Mouse (Mus musculus): ENCODE measurements at regions not wholly inside any gene's neighbourhood (a gene's known extent, or its start where the extent isn't known, plus 50 kb on each side); places are given as distances from the start of the nearest gene placed in this dataset.

DNA sequence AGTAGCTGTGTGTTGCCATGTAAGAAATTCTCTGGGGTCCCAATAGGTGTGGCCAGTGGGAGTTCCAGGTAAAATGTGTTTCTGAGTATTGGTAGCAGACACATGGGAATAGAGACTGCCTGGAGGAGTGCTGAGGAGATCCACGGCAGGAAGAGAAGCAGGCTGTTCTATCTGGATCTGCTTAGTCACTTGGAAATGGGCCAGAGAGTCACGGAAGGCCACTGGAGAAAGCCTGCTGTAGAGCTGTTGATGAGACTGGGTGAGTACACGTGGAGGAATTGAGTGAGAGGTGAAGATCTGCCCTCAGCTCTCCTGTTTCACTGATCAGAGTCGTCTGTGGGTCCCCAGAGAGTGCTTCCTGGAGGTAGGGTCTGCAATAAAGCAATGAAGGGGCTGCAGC lies 120.2 kb downstream of the Tm4sf1 start:
- H3K27ac ChIP-seq (replicated peaks; ENCODE audit: insufficient read depth, low read depth, low read length) = no peak overlapping the region
- no peak overlapping the region for H3K9ac ChIP-seq (ENCODE audit: low read depth, low read length)
- no peak for DNase-seq (ENCODE audit: extremely low read depth, low read depth, low spot score)
- H3K79me2 ChIP-seq (ENCODE audit: control insufficient read depth, insufficient read depth, low read length) = no peaks in the 10 kb centered on the region
- H3K4me3 ChIP-seq (ENCODE audit: insufficient read depth, low read depth, low read length) = no peak overlapping the region
- no peaks in the 10 kb centered on the region for H3K27me3 ChIP-seq (ENCODE audit: control insufficient read depth, insufficient read depth, low read length)
- H3K4me1 ChIP-seq (ENCODE audit: control insufficient read depth, insufficient read depth, low read length) = no peaks in the 10 kb centered on the region
- 54% methylated on average over 4 of the region's 4 CpGs for WGBS
- H3K36me3 ChIP-seq (ENCODE audit: control insufficient read depth, insufficient read depth, low read length) = no peaks in the 10 kb centered on the region
- no peak for TF ChIP-seq CTCF (IDR thresholded peaks at IDR 0.05; ENCODE audit: low read depth, low read length)
- TF ChIP-seq POLR2A (IDR thresholded peaks at IDR 0.05; ENCODE audit: extremely low read depth, insufficient read depth, low read length) = no peak

- Histone ChIP-seq H3K79me2 (ENCODE audit: control insufficient read depth, insufficient read depth, low read length) (no peaks in the 10 kb centered on the region), H3K27me3 (ENCODE audit: control insufficient read depth, insufficient read depth, low read length) (no peaks in the 10 kb centered on the region), H3K4me3 (ENCODE audit: insufficient read depth, low read depth, low read length) (no peak overlapping the region), H3K27ac (replicated peaks; ENCODE audit: insufficient read depth, low read depth, low read length) (no peak overlapping the region), H3K36me3 (ENCODE audit: control insufficient read depth, insufficient read depth, low read length) (no peaks in the 10 kb centered on the region), H3K9ac (ENCODE audit: low read depth, low read length) (no peak overlapping the region), H3K4me1 (ENCODE audit: control insufficient read depth, insufficient read depth, low read length) (no peaks in the 10 kb centered on the region)
- WGBS = 65% methylated on average over 4 of the region's 4 CpGs
- no peak for TF ChIP-seq POLR2A (IDR thresholded peaks at IDR 0.05; ENCODE audit: extremely low read depth, insufficient read depth, low read length)
- no peak for TF ChIP-seq CTCF (IDR thresholded peaks at IDR 0.05; ENCODE audit: low read depth, low read length)
- no peak for DNase-seq (ENCODE audit: extremely low read depth, low read depth, low spot score)
Measured at GRCm38 (mm10) chr3:57153177-57153948, 148.4 kb downstream of the Tm4sf1 start.

- no peaks in the 10 kb centered on the region for H3K79me2 ChIP-seq (ENCODE audit: control insufficient read depth, insufficient read depth, low read length)
- H3K36me3 ChIP-seq (ENCODE audit: control insufficient read depth, insufficient read depth, low read length) = no peaks in the 10 kb centered on the region
- no peaks in the 10 kb centered on the region for H3K4me1 ChIP-seq (ENCODE audit: control insufficient read depth, insufficient read depth, low read length)
- no peaks in the 10 kb centered on the region for H3K27me3 ChIP-seq (ENCODE audit: control insufficient read depth, insufficient read depth, low read length)
- TF ChIP-seq POLR2A (IDR thresholded peaks at IDR 0.05; ENCODE audit: extremely low read depth, insufficient read depth, low read length) = no peak
- no peak for TF ChIP-seq CTCF (IDR thresholded peaks at IDR 0.05; ENCODE audit: low read depth, low read length)
- DNase-seq (ENCODE audit: extremely low read depth, low read depth, low spot score) = no peak
- H3K4me3 ChIP-seq (ENCODE audit: insufficient read depth, low read depth, low read length) = no peak overlapping the region
- no peak overlapping the region for H3K27ac ChIP-seq (replicated peaks; ENCODE audit: insufficient read depth, low read depth, low read length)
- WGBS = 87% methylated on average over 3 of the region's 3 CpGs
- H3K9ac ChIP-seq (ENCODE audit: low read depth, low read length) = no peak overlapping the region
Measured at GRCm38 (mm10) chr3:57149156-57149555, 152.6 kb downstream of the Tm4sf1 start.

- Histone ChIP-seq H3K27me3 (ENCODE audit: control insufficient read depth, insufficient read depth, low read length) (no peaks in the 10 kb centered on the region), H3K9ac (ENCODE audit: low read depth, low read length) (no peak overlapping the region), H3K4me1 (ENCODE audit: control insufficient read depth, insufficient read depth, low read length) (no peaks in the 10 kb centered on the region), H3K36me3 (ENCODE audit: control insufficient read depth, insufficient read depth, low read length) (no peaks in the 10 kb centered on the region), H3K27ac (replicated peaks; ENCODE audit: insufficient read depth, low read depth, low read length) (no peak overlapping the region), H3K79me2 (ENCODE audit: control insufficient read depth, insufficient read depth, low read length) (no peaks in the 10 kb centered on the region), H3K4me3 (ENCODE audit: insufficient read depth, low read depth, low read length) (peak overlapping the region; percentile 49; the same call in 1 of the 2 replicates)
- peak; percentile 13 for DNase-seq (ENCODE audit: extremely low read depth, low read depth, low spot score)
- WGBS = 31% methylated on average over 24 of the region's 24 CpGs
- no peak for TF ChIP-seq POLR2A (IDR thresholded peaks at IDR 0.05; ENCODE audit: extremely low read depth, insufficient read depth, low read length)
- no peak for TF ChIP-seq CTCF (IDR thresholded peaks at IDR 0.05; ENCODE audit: low read depth, low read length)
Measured at GRCm38 (mm10) chr3:57136847-57137246, 164.9 kb downstream of the Tm4sf1 start.

GRCm38 (mm10) chr3:57128606-57129005 lies 173.2 kb downstream of the Tm4sf1 start:
- Histone ChIP-seq H3K27me3 (ENCODE audit: control insufficient read depth, insufficient read depth, low read length) (no peaks in the 10 kb centered on the region), H3K27ac (replicated peaks; ENCODE audit: insufficient read depth, low read depth, low read length) (no peak overlapping the region), H3K4me3 (ENCODE audit: insufficient read depth, low read depth, low read length) (no peak overlapping the region), H3K36me3 (ENCODE audit: control insufficient read depth, insufficient read depth, low read length) (no peaks in the 10 kb centered on the region), H3K4me1 (ENCODE audit: control insufficient read depth, insufficient read depth, low read length) (no peaks in the 10 kb centered on the region), H3K79me2 (ENCODE audit: control insufficient read depth, insufficient read depth, low read length) (no peaks in the 10 kb centered on the region), H3K9ac (ENCODE audit: low read depth, low read length) (no peak overlapping the region)
- 88% methylated on average over 2 of the region's 2 CpGs for WGBS
- TF ChIP-seq CTCF (IDR thresholded peaks at IDR 0.05; ENCODE audit: low read depth, low read length) (no peak), POLR2A (IDR thresholded peaks at IDR 0.05; ENCODE audit: extremely low read depth, insufficient read depth, low read length) (no peak)
- no peak for DNase-seq (ENCODE audit: extremely low read depth, low read depth, low spot score)

- Histone ChIP-seq H3K27me3 (ENCODE audit: control insufficient read depth, insufficient read depth, low read length) (no peaks in the 10 kb centered on the region), H3K4me3 (ENCODE audit: insufficient read depth, low read depth, low read length) (no peak overlapping the region), H3K4me1 (ENCODE audit: control insufficient read depth, insufficient read depth, low read length) (no peaks in the 10 kb centered on the region), H3K27ac (replicated peaks; ENCODE audit: insufficient read depth, low read depth, low read length) (no peak overlapping the region), H3K79me2 (ENCODE audit: control insufficient read depth, insufficient read depth, low read length) (no peaks in the 10 kb centered on the region), H3K9ac (ENCODE audit: low read depth, low read length) (no peak overlapping the region), H3K36me3 (ENCODE audit: control insufficient read depth, insufficient read depth, low read length) (no peaks in the 10 kb centered on the region)
- WGBS = 64% methylated on average over 4 of the region's 4 CpGs
- DNase-seq (ENCODE audit: extremely low read depth, low read depth, low spot score) = no peak
- TF ChIP-seq CTCF (IDR thresholded peaks at IDR 0.05; ENCODE audit: low read depth, low read length) (no peak), POLR2A (IDR thresholded peaks at IDR 0.05; ENCODE audit: extremely low read depth, insufficient read depth, low read length) (no peak)
Measured at GRCm38 (mm10) chr3:57125792-57126485, 175.8 kb downstream of the Tm4sf1 start.

Measured in liver, adult 2 months (tissue).